Mouse (Mus musculus) stomach, embryonic 15.5 days (tissue): ENCODE results near the gene Cideb. TPM values are rescaled to one million over a fixed set of nuclear protein-coding genes. Genes with fewer than 3 reads are reported as not detected.

Source experiments
- ATAC-seq: fragments of 200-750 bp; cut with Nextera tagmentation; 2 replicates; pipeline ENCODE4 v1.8.0; 2017; ENCODE audit warnings: low read depth, moderate number of reproducible peaks, moderate TSS enrichment; ENCODE audit not compliant: insufficient read depth, low FRiP score
- H3K27ac ChIP-seq: fragments of 300-500 bp; sonication (generic); 2 replicates; pipeline ENCODE4 v1.5.1; 2015; ENCODE audit warnings: mild to moderate bottlenecking, inconsistent platforms
- H3K27me3 ChIP-seq: fragments of 300-500 bp; sonication (generic); replicated peaks from 2 replicates; pipeline ENCODE4 v1.6.1; 2015; ENCODE audit warnings: inconsistent platforms
- H3K36me3 ChIP-seq: fragments of 300-500 bp; sonication (generic); 2 replicates; pipeline ENCODE4 v1.6.1; 2015; ENCODE audit warnings: inconsistent platforms
- H3K4me1 ChIP-seq: fragments of 300-500 bp; sonication (generic); 2 replicates; pipeline ENCODE4 v1.6.1; 2015; ENCODE audit warnings: inconsistent platforms
- H3K4me2 ChIP-seq: fragments of 300-500 bp; sonication (generic); 2 replicates; pipeline ENCODE4 v1.6.1; 2015; ENCODE audit warnings: mild to moderate bottlenecking, inconsistent platforms
- H3K4me3 ChIP-seq: fragments of 300-500 bp; sonication (generic); replicated peaks from 2 replicates; pipeline ENCODE4 v1.5.1; 2015; ENCODE audit warnings: inconsistent platforms
- H3K9ac ChIP-seq: fragments of 300-500 bp; sonication (generic); 2 replicates; pipeline ENCODE4 v1.6.1; 2015; ENCODE audit warnings: inconsistent platforms
- H3K9me3 ChIP-seq: fragments of 300-500 bp; sonication (generic); 2 replicates; pipeline ENCODE4 v1.6.1; 2016; ENCODE audit warnings: inconsistent platforms
- WGBS: fragments of 180-500 bp; shearing (Covaris S2); methylation state at CpG from one replicate; pipeline ENCODE4 v1.1.7; 2015; 5-methylcytosine and 5-hydroxymethylcytosine counted together
- polyA plus RNA-seq: library from polyadenylated mRNA; unstranded; fragments of >200 nt; fragmentation: Nextera tagmentation; extraction: Ambion mirVana; gene quantifications from 2 replicates; pipeline ENCODE4 v1.2.1, GENCODE M21; 2015

The Cideb gene
- polyA plus RNA-seq, 1 experiment from 2014 or later, result 12.9 TPM

GRCm38 (mm10) chr14:55781310-55781709 lies 23.1 kb upstream of the Cideb start:
- Histone ChIP-seq H3K36me3 (no peaks in the 10 kb centered on the region), H3K9ac (no peak overlapping the region), H3K4me2 (peak overlapping the region; percentile 39; the same call in 1 of the 2 replicates), H3K27me3 (0 out of 2 replicates have a peak, but pooled peaks cover 5% of the 10 kb centered on the region), H3K27ac (no peak overlapping the region), H3K4me3 (no peak overlapping the region), H3K9me3 (no peaks in the 10 kb centered on the region), H3K4me1 (peaks cover 14% of the 10 kb centered on the region)
- WGBS, result 17% methylated on average over 14 of the region's 14 CpGs
- ATAC-seq, result 0 out of 2 replicates have a peak, but pooled peaks have one; percentile 28

- H3K4me1 ChIP-seq, result peaks cover 14% of the 10 kb centered on the region
- H3K4me2 ChIP-seq, result no peak overlapping the region
- H3K27ac ChIP-seq, result no peak overlapping the region
- no peaks in the 10 kb centered on the region for H3K9me3 ChIP-seq
- no peak for ATAC-seq
- no peak overlapping the region for H3K9ac ChIP-seq
- 84% methylated on average over 11 of the region's 11 CpGs for WGBS
- no peaks in the 10 kb centered on the region for H3K36me3 ChIP-seq
- no peak overlapping the region for H3K4me3 ChIP-seq
- 0 out of 2 replicates have a peak, but pooled peaks cover 5% of the 10 kb centered on the region for H3K27me3 ChIP-seq
These were observed 22.5 kb upstream of the Cideb start for GRCm38 (mm10) chr14:55780736-55781135.

GRCm38 (mm10) chr14:55779656-55780055 lies 21.4 kb upstream of the Cideb start:
- H3K27me3 ChIP-seq, result 0 out of 2 replicates have a peak, but pooled peaks cover under 1% of the 10 kb centered on the region
- ATAC-seq, result no peak
- WGBS, result 52% methylated on average over 16 of the region's 16 CpGs

GRCm38 (mm10) chr14:55778686-55779085 lies 20.4 kb upstream of the Cideb start:
- Histone ChIP-seq H3K27ac (no peak overlapping the region), H3K9me3 (no peaks in the 10 kb centered on the region), H3K4me2 (no peak overlapping the region), H3K27me3 (no peaks in the 10 kb centered on the region), H3K36me3 (no peaks in the 10 kb centered on the region), H3K4me1 (peaks cover 12% of the 10 kb centered on the region), H3K9ac (no peak overlapping the region), H3K4me3 (no peak overlapping the region)
- ATAC-seq, result no peak
- WGBS, result 86% methylated on average over 15 of the region's 15 CpGs

More at GRCm38 (mm10) chr14:55779656-55780055, 21.4 kb upstream of the Cideb start:
- Histone ChIP-seq H3K4me3 (no peak overlapping the region), H3K4me1 (peaks cover 14% of the 10 kb centered on the region), H3K36me3 (no peaks in the 10 kb centered on the region), H3K4me2 (no peak overlapping the region), H3K9ac (no peak overlapping the region), H3K9me3 (no peaks in the 10 kb centered on the region), H3K27ac (no peak overlapping the region)

GRCm38 (mm10) chr14:55777806-55778205 lies 19.5 kb upstream of the Cideb start:
- Histone ChIP-seq H3K9me3 (no peaks in the 10 kb centered on the region), H3K4me1 (peaks cover 6% of the 10 kb centered on the region), H3K4me2 (no peak overlapping the region), H3K27me3 (no peaks in the 10 kb centered on the region), H3K36me3 (no peaks in the 10 kb centered on the region), H3K27ac (no peak overlapping the region), H3K9ac (no peak overlapping the region), H3K4me3 (no peak overlapping the region)
- ATAC-seq, result no peak
- 75% methylated on average over 11 of the region's 11 CpGs for WGBS

GRCm38 (mm10) chr14:55777176-55777575 lies 18.9 kb upstream of the Cideb start:
- no peak overlapping the region for H3K9ac ChIP-seq
- no peaks in the 10 kb centered on the region for H3K36me3 ChIP-seq
- no peak overlapping the region for H3K4me2 ChIP-seq
- no peak for ATAC-seq
- H3K4me3 ChIP-seq, result no peak overlapping the region
- H3K27me3 ChIP-seq, result no peaks in the 10 kb centered on the region
- peaks cover 6% of the 10 kb centered on the region for H3K4me1 ChIP-seq
- 16% methylated on average over 3 of the region's 3 CpGs for WGBS
- no peak overlapping the region for H3K27ac ChIP-seq
- no peaks in the 10 kb centered on the region for H3K9me3 ChIP-seq

GRCm38 (mm10) chr14:55776711-55777110 lies 18.5 kb upstream of the Cideb start:
- H3K27me3 ChIP-seq, result no peaks in the 10 kb centered on the region
- no peak overlapping the region for H3K4me3 ChIP-seq
- H3K36me3 ChIP-seq, result no peaks in the 10 kb centered on the region
- WGBS, result 44% methylated on average over 7 of the region's 7 CpGs
- H3K4me1 ChIP-seq, result peaks cover 6% of the 10 kb centered on the region
- no peaks in the 10 kb centered on the region for H3K9me3 ChIP-seq
- H3K9ac ChIP-seq, result no peak overlapping the region
- ATAC-seq, result no peak
- H3K4me2 ChIP-seq, result no peak overlapping the region
- no peak overlapping the region for H3K27ac ChIP-seq

- peaks cover 10% of the 10 kb centered on the region for H3K27me3 ChIP-seq
- no peaks in the 10 kb centered on the region for H3K9me3 ChIP-seq
- H3K27ac ChIP-seq, result no peak overlapping the region
- no peak overlapping the region for H3K4me3 ChIP-seq
- ATAC-seq, result no peak
- 0 out of 2 replicates have a peak, but pooled peaks cover 3% of the 10 kb centered on the region for H3K4me1 ChIP-seq
- H3K36me3 ChIP-seq, result no peaks in the 10 kb centered on the region
- H3K9ac ChIP-seq, result no peak overlapping the region
- H3K4me2 ChIP-seq, result no peak overlapping the region
- 70% methylated on average over 16 of the region's 16 CpGs for WGBS
These were observed 10.9 kb upstream of the Cideb start for GRCm38 (mm10) chr14:55769087-55769703.

- H3K4me1 ChIP-seq, result 0 out of 2 replicates have a peak, but pooled peaks cover 3% of the 10 kb centered on the region
- no peak for ATAC-seq
- H3K9me3 ChIP-seq, result no peaks in the 10 kb centered on the region
- H3K9ac ChIP-seq, result no peak overlapping the region
- H3K4me2 ChIP-seq, result peak overlapping the region; percentile 89; the same call in 1 of the 2 replicates
- no peak overlapping the region for H3K4me3 ChIP-seq
- H3K27me3 ChIP-seq, result peaks cover 12% of the 10 kb centered on the region
- WGBS, result 83% methylated on average over 6 of the region's 6 CpGs
- H3K36me3 ChIP-seq, result no peaks in the 10 kb centered on the region
- no peak overlapping the region for H3K27ac ChIP-seq
These were observed 10.3 kb upstream of the Cideb start for GRCm38 (mm10) chr14:55768555-55768954.

GRCm38 (mm10) chr14:55767519-55768414 lies 9.5 kb upstream of the Cideb start:
- 12% methylated on average over 52 of the region's 52 CpGs for WGBS
- Histone ChIP-seq H3K36me3 (no peaks in the 10 kb centered on the region), H3K9me3 (no peaks in the 10 kb centered on the region), H3K4me1 (peaks cover 8% of the 10 kb centered on the region; the same call in 1 of the 2 replicates), H3K4me2 (peak overlapping the region; percentile 89), H3K27me3 (peaks cover 12% of the 10 kb centered on the region), H3K9ac (no peak overlapping the region), H3K27ac (no peak overlapping the region), H3K4me3 (peak overlapping the region; percentile 43)
- ATAC-seq, result peak; percentile 45

- H3K36me3 ChIP-seq, result no peaks in the 10 kb centered on the region
- 56% methylated on average over 4 of the region's 4 CpGs for WGBS
- H3K4me1 ChIP-seq, result peaks cover 18% of the 10 kb centered on the region
- no peak within 1 kb of the TSS for H3K27ac ChIP-seq
- H3K9me3 ChIP-seq, result no peaks in the 10 kb centered on the region
- ATAC-seq, result no peak
- no peak within 1 kb of the TSS for H3K4me3 ChIP-seq
- peaks cover 25% of the 10 kb centered on the region for H3K27me3 ChIP-seq
- H3K4me2 ChIP-seq, result no peak within 1 kb of the TSS
- no peak within 1 kb of the TSS for H3K9ac ChIP-seq
These were observed 7.4 kb upstream of the Cideb start, which contains the start of gene Ltb4r1 for GRCm38 (mm10) chr14:55765696-55766095. Gene Ltb4r1, plus strand, starts transcription at chr14:55765962.

- Histone ChIP-seq H3K4me2 (peak overlapping the region; percentile 98), H3K4me3 (no peak overlapping the region), H3K27ac (peak overlapping the region; percentile 27), H3K36me3 (no peaks in the 10 kb centered on the region), H3K4me1 (peaks cover 17% of the 10 kb centered on the region), H3K9me3 (no peaks in the 10 kb centered on the region), H3K27me3 (peaks cover 25% of the 10 kb centered on the region), H3K9ac (no peak overlapping the region)
- WGBS, result 51% methylated on average over 7 of the region's 7 CpGs
- no peak for ATAC-seq
These were observed 4.9 kb upstream of the Cideb start for GRCm38 (mm10) chr14:55763166-55763565.
